ENCODE assay signal across 7 mouse cellular contexts in genomic region chr13:83525716-83526005, GRCm38 (mm10). TPM values are rescaled to one million over a fixed set of nuclear protein-coding genes. Genes with fewer than 3 reads are reported as not detected.
DNase-seq lines count a peak whose midpoint lies in the region; ATAC-seq and TF ChIP-seq lines count a peak whose summit lies in the region.

No protein-coding gene starts in this region.

- H3K36me3 ChIP-seq in lung, postnatal 0 days (ENCODE audit: insufficient read depth, low read length), result no peaks in the 10 kb centered on the region
- H3K36me3 ChIP-seq in forebrain, postnatal 0 days (ENCODE audit: insufficient read depth), result no peaks in the 10 kb centered on the region
- no peaks in the 10 kb centered on the region for H3K36me3 ChIP-seq in liver, embryonic 11.5 days (ENCODE audit: control insufficient read depth, insufficient read depth, low read length)
- no peaks in the 10 kb centered on the region for H3K36me3 ChIP-seq in stomach, embryonic 14.5 days (ENCODE audit: control insufficient read depth, insufficient read depth, low read length)

- TF ChIP-seq CTCF in lung, postnatal 0 days (IDR thresholded peaks at IDR 0.05), result no peak
- TF ChIP-seq CTCF in forebrain, postnatal 0 days (IDR thresholded peaks at IDR 0.05; ENCODE audit: low read depth), result no peak

- H3K4me2 ChIP-seq in lung, postnatal 0 days (replicated peaks; ENCODE audit: low read depth, low read length), result peak overlapping the region; percentile 69
- peak overlapping the region; percentile 73 for H3K4me2 ChIP-seq in forebrain, postnatal 0 days (ENCODE audit: low read depth)
- peak overlapping the region; percentile 88 for H3K4me2 ChIP-seq in liver, embryonic 11.5 days
- H3K4me2 ChIP-seq in stomach, embryonic 14.5 days (replicated peaks; ENCODE audit: low read depth, low read length), result peak overlapping the region; percentile 72

- 16% methylated on average over 2 of the region's 2 CpGs for WGBS in lung, postnatal 0 days
- 34% methylated on average over 2 of the region's 2 CpGs for WGBS in forebrain, postnatal 0 days
- WGBS in liver, embryonic 11.5 days, result 34% methylated on average over 2 of the region's 2 CpGs
- WGBS in stomach, embryonic 14.5 days, result 32% methylated on average over 2 of the region's 2 CpGs

- H3K4me3 ChIP-seq in lung, postnatal 0 days (ENCODE audit: low read depth, low read length), result peak overlapping the region; percentile 62
- H3K4me3 ChIP-seq in forebrain, postnatal 0 days (ENCODE audit: low read depth, low read length), result peak overlapping the region; percentile 66
- peak overlapping the region; percentile 72 for H3K4me3 ChIP-seq in liver, embryonic 11.5 days (ENCODE audit: low read depth, low read length)
- H3K4me3 ChIP-seq in stomach, embryonic 14.5 days (ENCODE audit: low read depth, low read length), result peak overlapping the region; percentile 63

- no peak for ATAC-seq in lung, postnatal 0 days
- ATAC-seq in forebrain, postnatal 0 days, result no peak
- no peak for ATAC-seq in liver, embryonic 11.5 days (replicated peaks; ENCODE audit: low FRiP score)
- no peak for ATAC-seq in stomach, embryonic 14.5 days (ENCODE audit: insufficient number of reproducible peaks, insufficient read depth, low FRiP score, low read depth)

- no peaks in the 10 kb centered on the region for H3K4me1 ChIP-seq in lung, postnatal 0 days (ENCODE audit: insufficient read depth, low read depth, low read length)
- no peaks in the 10 kb centered on the region for H3K4me1 ChIP-seq in forebrain, postnatal 0 days (ENCODE audit: insufficient read depth)
- peaks cover 6% of the 10 kb centered on the region; the same call in 1 of the 2 replicates for H3K4me1 ChIP-seq in liver, embryonic 11.5 days (replicated peaks; ENCODE audit: control insufficient read depth, insufficient read depth, low read length)
- H3K4me1 ChIP-seq in stomach, embryonic 14.5 days (ENCODE audit: control insufficient read depth, insufficient read depth, low read length), result no peaks in the 10 kb centered on the region; the same call in 1 of the 2 replicates

- DNase-seq in lung, postnatal 0 days (ENCODE audit: low spot score), result peak; percentile 24
- no peak for DNase-seq in lung, postnatal 4 days
- no peak for DNase-seq in forebrain, postnatal 0 days
- DNase-seq in liver, embryonic 11.5 days (ENCODE audit: low spot score), result no peak
- DNase-seq in urinary bladder, adult 2 months (ENCODE audit: low spot score), result no peak
- DNase-seq in right cerebral cortex, adult 18-20 months, result no peak

- TF ChIP-seq EP300 in lung, postnatal 0 days (IDR thresholded peaks at IDR 0.05), result no peak

- H3K27ac ChIP-seq in lung, postnatal 0 days (ENCODE audit: low read length), result peak overlapping the region; percentile 43; the same call in 1 of the 2 replicates
- peak overlapping the region; percentile 92 for H3K27ac ChIP-seq in forebrain, postnatal 0 days (ENCODE audit: low read depth, low read length)
- H3K27ac ChIP-seq in liver, embryonic 11.5 days (ENCODE audit: low read depth, low read length), result peak overlapping the region; percentile 25; the same call in 1 of the 2 replicates
- no peak overlapping the region for H3K27ac ChIP-seq in stomach, embryonic 14.5 days (ENCODE audit: low read length)

- no peak overlapping the region for H3K9ac ChIP-seq in lung, postnatal 0 days (replicated peaks; ENCODE audit: low read depth)
- H3K9ac ChIP-seq in forebrain, postnatal 0 days, result peak overlapping the region; percentile 69
- H3K9ac ChIP-seq in liver, embryonic 11.5 days (ENCODE audit: low read depth, low read length), result peak overlapping the region; percentile 61
- no peak overlapping the region for H3K9ac ChIP-seq in stomach, embryonic 14.5 days (replicated peaks; ENCODE audit: low read depth, low read length)

- H3K27me3 ChIP-seq in lung, postnatal 0 days (replicated peaks; ENCODE audit: insufficient read depth, low read length), result 0 out of 2 replicates have a peak, but pooled peaks cover 3% of the 10 kb centered on the region
- H3K27me3 ChIP-seq in forebrain, postnatal 0 days (ENCODE audit: insufficient read depth, low read length), result no peaks in the 10 kb centered on the region
- no peaks in the 10 kb centered on the region for H3K27me3 ChIP-seq in liver, embryonic 11.5 days (replicated peaks; ENCODE audit: control insufficient read depth, insufficient read depth, low read length)
- no peaks in the 10 kb centered on the region for H3K27me3 ChIP-seq in stomach, embryonic 14.5 days (ENCODE audit: control insufficient read depth, insufficient read depth, low read length)

- H3K9me3 ChIP-seq in lung, postnatal 0 days (ENCODE audit: low read length), result no peaks in the 10 kb centered on the region
- no peaks in the 10 kb centered on the region for H3K9me3 ChIP-seq in forebrain, postnatal 0 days (ENCODE audit: low read length)
- no peaks in the 10 kb centered on the region for H3K9me3 ChIP-seq in liver, embryonic 11.5 days (ENCODE audit: control insufficient read depth, low read length)
- no peaks in the 10 kb centered on the region for H3K9me3 ChIP-seq in stomach, embryonic 14.5 days (ENCODE audit: control insufficient read depth, low read depth, low read length)

RNA-seq across cellular contexts. Expression of gene Mef2c, which starts 21.8 kb away (rescaled TPM):
- 35.3 and 45.9 TPM in 2 replicates for polyA plus RNA-seq in lung, postnatal 0 days (2015; fragmentation: Nextera tagmentation; extraction: Ambion mirVana)
- total RNA-seq in forebrain, postnatal 0 days (2014; rRNA removed), result 245 and 448 TPM in 2 replicates
- polyA plus RNA-seq in forebrain, postnatal 0 days (2015; fragmentation: Nextera tagmentation; extraction: Ambion mirVana), result 373 and 527 TPM in 2 replicates
- polyA plus RNA-seq in liver, embryonic 11.5 days (2014; fragmentation: Nextera tagmentation; extraction: Ambion mirVana), result 43.9 and 46.0 TPM in 2 replicates
- polyA plus RNA-seq in stomach, embryonic 14.5 days (2014; fragmentation: Nextera tagmentation; extraction: Ambion mirVana), result 53.3 and 54.9 TPM in 2 replicates
- 12.2 and 17.0 TPM in 2 replicates for polyA plus RNA-seq in urinary bladder, adult 2 months (2012; rRNA removed)

Comparison
In these comparisons a context has a peak if more than half of its experiments do, and no peak if none do; other contexts are left out.
1. H3K9ac ChIP-seq: peak in forebrain, postnatal 0 days (single experiment) and liver, embryonic 11.5 days (single experiment); none in lung, postnatal 0 days (single experiment) and stomach, embryonic 14.5 days (single experiment).
2. Peak in every context shown above with its lines, with median percentiles within 50 percentile points of each other: H3K4me2 ChIP-seq and H3K4me3 ChIP-seq.